In the genomic region with DNA sequence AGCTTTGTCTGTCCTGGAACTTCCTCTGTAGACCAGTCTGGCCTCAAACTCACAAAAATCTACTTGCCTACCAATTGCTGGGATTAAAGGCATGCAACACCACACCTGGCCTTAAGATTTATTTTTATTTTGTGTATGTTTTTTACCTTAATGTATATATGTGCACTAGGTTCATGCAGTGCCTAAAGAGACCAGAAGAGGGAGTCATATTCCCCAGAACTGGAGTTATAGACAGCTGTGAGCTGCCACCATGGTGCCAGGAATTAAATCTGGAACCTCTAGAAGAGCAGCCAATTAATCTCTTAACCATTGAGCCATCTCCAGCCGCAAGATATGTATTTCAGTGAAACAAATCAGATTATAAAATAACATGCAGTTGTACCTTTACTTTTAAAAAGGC, we compare ENCODE assay signal across 19 mouse cellular contexts. TPM values are rescaled to one million over a fixed set of nuclear protein-coding genes. Genes with fewer than 3 reads are reported as not detected.
A peak's percentile ranks its signal among the peaks of the same experiment; 100 is the strongest.
DNase-seq lines count a peak whose midpoint lies in the region; ATAC-seq and TF ChIP-seq lines count a peak whose summit lies in the region.
"Had no signal": no experiment of that assay in that cellular context is flagged by ENCODE, and none has a peak within 500 bp of the region (broad histone marks: within the 10 kb centered on the region; RNA-seq: fewer than 3 reads in every experiment).

No protein-coding gene starts in this region.

- no peaks in the 10 kb centered on the region for H3K36me3 ChIP-seq in lung, postnatal 0 days (ENCODE audit: insufficient read depth, low read length)

- H3K27me3 ChIP-seq in lung, postnatal 0 days (replicated peaks; ENCODE audit: insufficient read depth, low read length): no peaks in the 10 kb centered on the region
- H3K27me3 ChIP-seq: forebrain, embryonic 15.5 days; limb, embryonic 15.5 days had no signal

- H3K27ac ChIP-seq in gastrocnemius, adult 2 months: no peak overlapping the region
- H3K27ac ChIP-seq in lung, postnatal 0 days (ENCODE audit: low read length): no peak overlapping the region
- H3K27ac ChIP-seq: forebrain, embryonic 15.5 days; kidney, embryonic 15.5 days; limb, embryonic 15.5 days; stomach, postnatal 0 days had no signal

- ATAC-seq in lung, postnatal 0 days: no peak
- ATAC-seq: forebrain, embryonic 15.5 days; hindbrain, embryonic 16.5 days had no signal

- no peak overlapping the region for H3K4me3 ChIP-seq in gastrocnemius, adult 2 months
- no peak overlapping the region for H3K4me3 ChIP-seq in lung, postnatal 0 days (ENCODE audit: low read depth, low read length)
- H3K4me3 ChIP-seq: forebrain, embryonic 15.5 days; kidney, embryonic 15.5 days; limb, embryonic 15.5 days had no signal

- peak; percentile 17; the same call in 1 of the 2 replicates for TF ChIP-seq CTCF in gastrocnemius, adult 2 months (IDR thresholded peaks at IDR 0.05)
- TF ChIP-seq CTCF in lung, postnatal 0 days (IDR thresholded peaks at IDR 0.05): peak; percentile 12; the same call in 1 of the 2 replicates

- H3K4me1 ChIP-seq in lung, postnatal 0 days (ENCODE audit: insufficient read depth, low read depth, low read length): no peaks in the 10 kb centered on the region
- H3K4me1 ChIP-seq: forebrain, embryonic 15.5 days; kidney, embryonic 15.5 days; limb, embryonic 15.5 days had no signal

- no peak for DNase-seq in gastrocnemius, adult 2 months
- DNase-seq in gastrocnemius, postnatal 25 days: no peak
- DNase-seq in lung, postnatal 0 days (ENCODE audit: low spot score): no peak
- no peak for DNase-seq in lung, adult 18-20 months
- DNase-seq in forelimb bud, embryonic 11.5 days (ENCODE audit: low read depth, low spot score): peak; percentile 1
- DNase-seq in right cerebral cortex, postnatal 36 days (ENCODE audit: low spot score in 2 of 2): no peak
- no peak for DNase-seq in heart, postnatal 36 days
- no peak for DNase-seq in right cerebral cortex, adult 18-20 months
- DNase-seq: adrenal gland, adult 8-10 months; cerebellum, adult 9-10 months; heart, postnatal 14 days; lung, postnatal 10 days; spleen, adult 18-20 months; thymus, postnatal 14 days had no signal

- H3K9me3 ChIP-seq in lung, postnatal 0 days (ENCODE audit: low read length): no peaks in the 10 kb centered on the region
- H3K9me3 ChIP-seq: forebrain, embryonic 15.5 days; kidney, embryonic 15.5 days; limb, embryonic 15.5 days had no signal

- no peak overlapping the region for H3K9ac ChIP-seq in lung, postnatal 0 days (replicated peaks; ENCODE audit: low read depth)
- H3K9ac ChIP-seq: forebrain, embryonic 15.5 days; kidney, embryonic 15.5 days; limb, embryonic 15.5 days had no signal

- WGBS in lung, postnatal 0 days: 100% methylated on average over 1 of the region's 1 CpGs

- H3K4me2 ChIP-seq in lung, postnatal 0 days (replicated peaks; ENCODE audit: low read depth, low read length): no peak overlapping the region
- H3K4me2 ChIP-seq: forebrain, embryonic 15.5 days; kidney, embryonic 15.5 days; limb, embryonic 15.5 days had no signal

- intact Hi-C loops in gastrocnemius, adult 2 months (cut with DNase I): no loop called here
- intact Hi-C loops in heart, postnatal 36 days (cut with DNase I): no loop called here

- no peak for TF ChIP-seq EP300 in lung, postnatal 0 days (IDR thresholded peaks at IDR 0.05)

RNA-seq across cellular contexts. Expression of gene Phf8, which starts 54.7 kb away (rescaled TPM):
- 10 to 100 TPM in 1 of 2 experiments, 1 to 10 TPM in 1; 8.6 to 11.4 TPM for total RNA-seq in gastrocnemius, adult 2 months (2021)
- total RNA-seq in gastrocnemius, postnatal 25 days (2021): 10 to 100 TPM in 1 of 2 experiments, 1 to 10 TPM in 1; 9.1 to 12.1 TPM
- 9.5 and 11.5 TPM in 2 replicates for polyA plus RNA-seq in lung, postnatal 0 days (2015; fragmentation: Nextera tagmentation; extraction: Ambion mirVana)
- total RNA-seq in heart, postnatal 36 days (2021): 10 to 100 TPM; 17.2 to 19.2 TPM
